8 mouse cellular contexts compared by ENCODE assay signal in genomic region chr9:109875695-109876601, GRCm38 (mm10). TPM values are rescaled to one million over a fixed set of nuclear protein-coding genes. Genes with fewer than 3 reads are reported as not detected.
DNase-seq lines count a peak whose midpoint lies in the region; ATAC-seq and TF ChIP-seq lines count a peak whose summit lies in the region.

No protein-coding gene starts in this region.

- ATAC-seq in embryonic facial prominence, embryonic 12.5 days (ENCODE audit: insufficient number of reproducible peaks, insufficient read depth, low FRiP score, low TSS enrichment) = peak; percentile 54
- peak; percentile 83 for ATAC-seq in heart, embryonic 12.5 days (ENCODE audit: insufficient number of reproducible peaks, low FRiP score)
- peak; percentile 77 for ATAC-seq in lung, embryonic 14.5 days (ENCODE audit: insufficient read depth)
- ATAC-seq in neural tube, embryonic 15.5 days (ENCODE audit: low FRiP score) = peak; percentile 74

- TF ChIP-seq RAD21 in CH12.LX (IDR thresholded peaks at IDR 0.05; ENCODE audit: low read depth, low read length) = no peak

- peak overlapping the region; percentile 95; the same call in 1 of the 2 replicates for H3K4me2 ChIP-seq in CH12.LX (ENCODE audit: insufficient read depth, low read depth, poor library complexity, severe bottlenecking)
- peak overlapping the region; percentile 91 for H3K4me2 ChIP-seq in embryonic facial prominence, embryonic 12.5 days (replicated peaks)
- H3K4me2 ChIP-seq in heart, embryonic 12.5 days = peak overlapping the region; percentile 91
- H3K4me2 ChIP-seq in lung, embryonic 14.5 days = peak overlapping the region; percentile 96
- H3K4me2 ChIP-seq in neural tube, embryonic 15.5 days = peak overlapping the region; percentile 92

- peaks cover 44% of the 10 kb centered on the region for H3K79me2 ChIP-seq in CH12.LX (replicated peaks; ENCODE audit: control insufficient read depth, extremely low read depth, insufficient read depth, poor library complexity, severe bottlenecking)

- peaks cover 2 to 38% of the 10 kb centered on the region in 2 experiments; a peak in 3 of 4 replicates for H3K4me1 ChIP-seq in CH12.LX (ENCODE audit: control insufficient read depth in 1 of 2, insufficient read depth in 2 of 2)
- H3K4me1 ChIP-seq in embryonic facial prominence, embryonic 12.5 days = peaks cover 9% of the 10 kb centered on the region
- H3K4me1 ChIP-seq in heart, embryonic 12.5 days (replicated peaks) = peaks cover 12% of the 10 kb centered on the region
- H3K4me1 ChIP-seq in lung, embryonic 14.5 days (ENCODE audit: insufficient read depth) = no peaks in the 10 kb centered on the region
- peaks cover 21% of the 10 kb centered on the region for H3K4me1 ChIP-seq in neural tube, embryonic 15.5 days

- DNase-seq in CH12.LX (ENCODE audit: extremely low read depth) = no peak
- peak; percentile 87 for DNase-seq in adrenal gland, adult 2 months
- DNase-seq in kidney, postnatal 25 days = peak; percentile 71 to 87
- peak; percentile 69 for DNase-seq in lung, embryonic 14.5 days
- peak; percentile 67 to 73 for DNase-seq in urinary bladder, postnatal 4 days (ENCODE audit: low spot score in 2 of 2)

- 0 out of 2 replicates have a peak, but pooled peaks have one; percentile 8 for TF ChIP-seq POLR2A in CH12.LX (IDR thresholded peaks at IDR 0.05; ENCODE audit: low read depth, low read length)

- H3K9ac ChIP-seq in CH12.LX (ENCODE audit: insufficient read depth, low read depth) = peak overlapping the region; percentile 90
- peak overlapping the region; percentile 96 for H3K9ac ChIP-seq in embryonic facial prominence, embryonic 12.5 days
- peak overlapping the region; percentile 97 for H3K9ac ChIP-seq in heart, embryonic 12.5 days
- peak overlapping the region; percentile 97 for H3K9ac ChIP-seq in lung, embryonic 14.5 days
- peak overlapping the region; percentile 75 for H3K9ac ChIP-seq in neural tube, embryonic 15.5 days (replicated peaks)

- H3K27me3 ChIP-seq in CH12.LX (replicated peaks) = no peaks in the 10 kb centered on the region
- no peaks in the 10 kb centered on the region for H3K27me3 ChIP-seq in embryonic facial prominence, embryonic 12.5 days
- H3K27me3 ChIP-seq in heart, embryonic 12.5 days (replicated peaks) = no peaks in the 10 kb centered on the region
- H3K27me3 ChIP-seq in lung, embryonic 14.5 days (ENCODE audit: insufficient read depth, low read length) = no peaks in the 10 kb centered on the region
- no peaks in the 10 kb centered on the region for H3K27me3 ChIP-seq in neural tube, embryonic 15.5 days (replicated peaks)

- H3K9me3 ChIP-seq in CH12.LX (replicated peaks; ENCODE audit: low read length) = no peaks in the 10 kb centered on the region
- no peaks in the 10 kb centered on the region for H3K9me3 ChIP-seq in embryonic facial prominence, embryonic 12.5 days
- H3K9me3 ChIP-seq in heart, embryonic 12.5 days (replicated peaks) = no peaks in the 10 kb centered on the region
- H3K9me3 ChIP-seq in lung, embryonic 14.5 days (ENCODE audit: low read depth, low read length) = no peaks in the 10 kb centered on the region
- H3K9me3 ChIP-seq in neural tube, embryonic 15.5 days (replicated peaks) = no peaks in the 10 kb centered on the region

- peaks cover 25 to 35% of the 10 kb centered on the region in 2 experiments for H3K36me3 ChIP-seq in CH12.LX (replicated peaks in 1 of 2; ENCODE audit: control insufficient read depth in 1 of 2, insufficient read depth in 1 of 2, low read length in 1 of 2)
- H3K36me3 ChIP-seq in embryonic facial prominence, embryonic 12.5 days = peaks cover 28% of the 10 kb centered on the region
- peaks cover 35% of the 10 kb centered on the region for H3K36me3 ChIP-seq in heart, embryonic 12.5 days
- peaks cover 42% of the 10 kb centered on the region for H3K36me3 ChIP-seq in lung, embryonic 14.5 days (ENCODE audit: insufficient read depth)
- H3K36me3 ChIP-seq in neural tube, embryonic 15.5 days = peaks cover 20% of the 10 kb centered on the region

- peak overlapping the region; percentile 17 for H3K27ac ChIP-seq in CH12.LX (ENCODE audit: insufficient read depth, low read depth)
- H3K27ac ChIP-seq in embryonic facial prominence, embryonic 12.5 days = peak overlapping the region; percentile 93
- peak overlapping the region; percentile 82 for H3K27ac ChIP-seq in heart, embryonic 12.5 days (ENCODE audit: poor library complexity, severe bottlenecking)
- peak overlapping the region; percentile 91 for H3K27ac ChIP-seq in lung, embryonic 14.5 days (ENCODE audit: low read depth)
- H3K27ac ChIP-seq in neural tube, embryonic 15.5 days (replicated peaks) = peak overlapping the region; percentile 81

- no peak for TF ChIP-seq EP300 in CH12.LX (IDR thresholded peaks at IDR 0.05; ENCODE audit: low read length)

- WGBS in embryonic facial prominence, embryonic 12.5 days = under 1% methylated on average over 73 of the region's 76 CpGs
- under 1% methylated on average over 76 of the region's 76 CpGs for WGBS in heart, embryonic 12.5 days
- WGBS in lung, embryonic 14.5 days = under 1% methylated on average over 76 of the region's 76 CpGs
- under 1% methylated on average over 76 of the region's 76 CpGs for WGBS in neural tube, embryonic 15.5 days

- no peak for TF ChIP-seq CTCF in CH12.LX (conservative IDR thresholded peaks at IDR 0.05 in 1 of 2, IDR thresholded peaks at IDR 0.05 in 1 of 2; ENCODE audit: low read depth in 2 of 2, low read length in 2 of 2)
- no peak for TF ChIP-seq CTCF in lung, embryonic 14.5 days (IDR thresholded peaks at IDR 0.05; ENCODE audit: low read depth)

- H3K4me3 ChIP-seq in CH12.LX (replicated peaks in 1 of 3; ENCODE audit: low read depth in 2 of 3, low read length in 2 of 3, poor library complexity in 1 of 3) = peak overlapping the region; percentile 87 to 97 (median 92)
- H3K4me3 ChIP-seq in embryonic facial prominence, embryonic 12.5 days = peak overlapping the region; percentile 86
- peak overlapping the region; percentile 98 for H3K4me3 ChIP-seq in heart, embryonic 12.5 days
- peak overlapping the region; percentile 99 for H3K4me3 ChIP-seq in lung, embryonic 14.5 days (ENCODE audit: low read depth, low read length)
- H3K4me3 ChIP-seq in neural tube, embryonic 15.5 days (replicated peaks) = peak overlapping the region; percentile 87

- dilution Hi-C loops in CH12.LX (cut with MboI; ENCODE audit: extremely low pct_ligation_motif_present, extremely low pct_unique_long_range_greater_than_20kb, low sequenced_read_pairs) = no loop called here

- in situ Hi-C loops in CH12.LX (cut with MboI; ENCODE audit: low pct_ligation_motif_present, low pct_unique_long_range_greater_than_20kb, low sequenced_read_pairs) = no loop called here

TF ChIP-seq in CH12.LX, 34 proteins besides CTCF, POLR2A, EP300 and RAD21 (continues in another document):
- TF ChIP-seq E2F4 (IDR thresholded peaks at IDR 0.05; ENCODE audit: insufficient replicate concordance, low read depth, low read length) (0 out of 2 replicates have a peak, but pooled peaks have one; percentile 34), NRF1 (IDR thresholded peaks at IDR 0.05; ENCODE audit: low read depth, low read length) (no peak; the same call in 1 of the 2 replicates)

RNA-seq across cellular contexts. Expression of gene Cdc25a, which starts 0.6 kb away (rescaled TPM):
- total RNA-seq in CH12.LX (2012; rRNA removed) (32.4 and 54.6 TPM in 2 replicates), CH12.LX (2014; rRNA removed) (32.2 and 32.6 TPM in 2 replicates)
- 74.9 TPM in 2 replicates for polyA plus RNA-seq in CH12.LX (2012; ENCODE audit: insufficient read length, low read depth)
- 10 to 100 TPM; 11.4 to 13.3 TPM for total RNA-seq in adrenal gland, adult 2 months (2021)
- polyA plus RNA-seq in adrenal gland, adult 2 months (2012; rRNA removed) = 4.3 TPM in 2 replicates
- 51.7 and 52.3 TPM in 2 replicates for polyA plus RNA-seq in embryonic facial prominence, embryonic 12.5 days (2016; fragmentation: Nextera tagmentation; extraction: Ambion mirVana)
- 27.6 and 28.6 TPM in 2 replicates for polyA plus RNA-seq in heart, embryonic 12.5 days (2016; fragmentation: Nextera tagmentation; extraction: Ambion mirVana)
- polyA plus RNA-seq in lung, embryonic 14.5 days (2014; fragmentation: Nextera tagmentation; extraction: Ambion mirVana) = 34.0 and 40.4 TPM in 2 replicates
- polyA plus RNA-seq in neural tube, embryonic 15.5 days (2015; fragmentation: Nextera tagmentation; extraction: Ambion mirVana) = 10.4 and 15.2 TPM in 2 replicates

RNA-seq across cellular contexts. Expression of gene Camp, which starts 26.5 kb away (rescaled TPM):
- total RNA-seq in CH12.LX (2012; rRNA removed) (not detected in 2 replicates), CH12.LX (2014; rRNA removed) (not detected in 2 replicates)
- polyA plus RNA-seq in CH12.LX (2012; ENCODE audit: insufficient read length, low read depth) = not detected in 2 replicates
- total RNA-seq in adrenal gland, adult 2 months (2021) = under 1 TPM; 0.52 to 0.69 TPM
- 0.71 TPM in 1 of 2 replicates, not detected in the other for polyA plus RNA-seq in adrenal gland, adult 2 months (2012; rRNA removed)
- 1.9 TPM in 2 replicates for polyA plus RNA-seq in embryonic facial prominence, embryonic 12.5 days (2016; fragmentation: Nextera tagmentation; extraction: Ambion mirVana)
- 0.35 and 1.1 TPM in 2 replicates for polyA plus RNA-seq in heart, embryonic 12.5 days (2016; fragmentation: Nextera tagmentation; extraction: Ambion mirVana)
- polyA plus RNA-seq in lung, embryonic 14.5 days (2014; fragmentation: Nextera tagmentation; extraction: Ambion mirVana) = 1.2 TPM in 1 of 2 replicates, not detected in the other
- 1.3 TPM in 2 replicates for polyA plus RNA-seq in neural tube, embryonic 15.5 days (2015; fragmentation: Nextera tagmentation; extraction: Ambion mirVana)

RNA-seq across cellular contexts. Expression of gene Nme6, which starts 43.4 kb away (rescaled TPM):
- 73.1 and 94.1 TPM in 2 replicates for total RNA-seq in CH12.LX (2012; rRNA removed)
- total RNA-seq in CH12.LX (2014; rRNA removed) = 98.9 and 110 TPM in 2 replicates
- 65.0 and 76.2 TPM in 2 replicates for polyA plus RNA-seq in CH12.LX (2012; ENCODE audit: insufficient read length, low read depth)
- 10 to 100 TPM; 19.0 to 20.7 TPM for total RNA-seq in adrenal gland, adult 2 months (2021)
- 9.3 and 10.9 TPM in 2 replicates for polyA plus RNA-seq in adrenal gland, adult 2 months (2012; rRNA removed)
- 75.1 and 79.7 TPM in 2 replicates for polyA plus RNA-seq in embryonic facial prominence, embryonic 12.5 days (2016; fragmentation: Nextera tagmentation; extraction: Ambion mirVana)
- polyA plus RNA-seq in heart, embryonic 12.5 days (2016; fragmentation: Nextera tagmentation; extraction: Ambion mirVana) = 55.7 and 60.5 TPM in 2 replicates
- 53.7 and 58.7 TPM in 2 replicates for polyA plus RNA-seq in lung, embryonic 14.5 days (2014; fragmentation: Nextera tagmentation; extraction: Ambion mirVana)
- polyA plus RNA-seq in neural tube, embryonic 15.5 days (2015; fragmentation: Nextera tagmentation; extraction: Ambion mirVana) = 68.3 and 73.2 TPM in 2 replicates

RNA-seq across cellular contexts. Expression of gene Map4, which starts 55.3 kb away (rescaled TPM):
- total RNA-seq in CH12.LX (2012; rRNA removed) = 23.1 and 28.9 TPM in 2 replicates
- 13.8 and 14.4 TPM in 2 replicates for total RNA-seq in CH12.LX (2014; rRNA removed)
- 40.6 and 45.8 TPM in 2 replicates for polyA plus RNA-seq in CH12.LX (2012; ENCODE audit: insufficient read length, low read depth)
- total RNA-seq in adrenal gland, adult 2 months (2021) = 10 to 100 TPM; 81.6 to 82.5 TPM
- 219 and 223 TPM in 2 replicates for polyA plus RNA-seq in adrenal gland, adult 2 months (2012; rRNA removed)
- 60.9 and 66.5 TPM in 2 replicates for polyA plus RNA-seq in embryonic facial prominence, embryonic 12.5 days (2016; fragmentation: Nextera tagmentation; extraction: Ambion mirVana)
- polyA plus RNA-seq in heart, embryonic 12.5 days (2016; fragmentation: Nextera tagmentation; extraction: Ambion mirVana) = 118 and 122 TPM in 2 replicates
- polyA plus RNA-seq in lung, embryonic 14.5 days (2014; fragmentation: Nextera tagmentation; extraction: Ambion mirVana) = 55.2 and 57.5 TPM in 2 replicates
- polyA plus RNA-seq in neural tube, embryonic 15.5 days (2015; fragmentation: Nextera tagmentation; extraction: Ambion mirVana) = 169 and 180 TPM in 2 replicates

Comparison
In these comparisons a context has a peak if more than half of its experiments do, and no peak if none do; other contexts are left out.
1. H3K27ac ChIP-seq: peak in every context shown above with its lines; median percentile 93 in embryonic facial prominence, embryonic 12.5 days; 91 in lung, embryonic 14.5 days; 82 in heart, embryonic 12.5 days; 81 in neural tube, embryonic 15.5 days; 17 in CH12.LX.